Mouse (Mus musculus) E14TG2a.4 (cell line): Measurements from ENCODE around the gene Nbas.

ENCODE experiments used
- H3K27me3 ChIP-seq: 2 replicates; pipeline ENCODE4 v1.6.1; 2014; ENCODE audit warnings: low read length, control low read depth; ENCODE audit not compliant: insufficient read depth
- H3K36me3 ChIP-seq: 2 replicates; pipeline ENCODE4 v1.6.1; 2014; ENCODE audit warnings: low read length, control low read depth; ENCODE audit not compliant: insufficient read depth
- H3K4me1 ChIP-seq: replicated peaks from 2 replicates; pipeline ENCODE4 v1.6.1; 2014; ENCODE audit warnings: low read depth, low read length, control low read depth
- H3K4me3 ChIP-seq: replicated peaks from 2 replicates; pipeline ENCODE4 v1.5.1; 2014; ENCODE audit warnings: mild to moderate bottlenecking, low read length
- H3K9me3 ChIP-seq: 2 replicates; pipeline ENCODE4 v1.6.1; 2014; ENCODE audit warnings: low read length, control low read depth
- CTCF ChIP-seq: conservative IDR thresholded peaks from 2 replicates; pipeline ENCODE4 v1.5.1; 2014; ENCODE audit warnings: low read length
- NANOG ChIP-seq: IDR thresholded peaks from 2 replicates; pipeline ENCODE4 v1.6.1; 2014; ENCODE audit warnings: borderline replicate concordance, low read length, mixed read lengths
- POU5F1 ChIP-seq: IDR thresholded peaks from 2 replicates; pipeline ENCODE4 v1.6.1; 2014; ENCODE audit warnings: low read length, borderline replicate concordance

Gene Nbas

DNA sequence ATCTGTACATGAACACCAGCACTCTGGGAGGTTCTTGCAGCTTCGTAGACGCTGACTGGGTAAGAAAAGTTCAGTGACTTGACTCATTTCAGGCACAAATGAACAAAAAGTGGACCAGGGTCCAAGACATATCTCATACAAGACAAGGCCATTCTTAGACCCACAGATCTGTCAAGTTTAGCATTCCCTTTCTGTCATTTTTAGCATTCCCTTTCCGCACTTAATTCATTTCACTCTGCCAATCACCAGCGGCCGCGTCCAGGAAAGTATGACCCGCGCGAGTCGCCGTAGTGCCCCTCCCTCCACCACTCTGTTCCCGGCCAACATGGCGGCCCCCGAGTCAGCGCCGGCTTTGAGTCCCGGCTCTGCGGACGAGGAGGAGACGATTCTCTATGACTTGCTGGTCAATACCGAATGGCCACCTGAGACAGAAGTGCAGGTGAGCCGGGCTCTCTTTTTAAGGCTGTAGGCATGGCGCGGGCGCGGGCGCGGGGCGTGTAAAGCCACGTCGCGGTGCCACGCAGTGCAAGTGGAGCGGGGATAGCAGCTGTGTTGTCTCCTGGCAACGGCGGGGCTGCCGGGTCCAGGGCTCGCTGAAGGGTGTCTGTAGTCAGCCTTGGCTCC, at the start of gene Nbas:
Gene Nbas, plus strand, starts transcription at position 308 of the 624 bp plus-strand sequence.
- peak within 1 kb of the TSS; percentile 96 for H3K4me3 ChIP-seq
- H3K36me3 ChIP-seq = no peaks in the 10 kb centered on the region
- peaks cover 1% of the 10 kb centered on the region; the same call in 1 of the 2 replicates for H3K27me3 ChIP-seq
- no peak for TF ChIP-seq POU5F1
- TF ChIP-seq CTCF = no peak
- TF ChIP-seq NANOG = no peak
- H3K9me3 ChIP-seq = no peaks in the 10 kb centered on the region
- H3K4me1 ChIP-seq = peaks cover 17% of the 10 kb centered on the region

DNA sequence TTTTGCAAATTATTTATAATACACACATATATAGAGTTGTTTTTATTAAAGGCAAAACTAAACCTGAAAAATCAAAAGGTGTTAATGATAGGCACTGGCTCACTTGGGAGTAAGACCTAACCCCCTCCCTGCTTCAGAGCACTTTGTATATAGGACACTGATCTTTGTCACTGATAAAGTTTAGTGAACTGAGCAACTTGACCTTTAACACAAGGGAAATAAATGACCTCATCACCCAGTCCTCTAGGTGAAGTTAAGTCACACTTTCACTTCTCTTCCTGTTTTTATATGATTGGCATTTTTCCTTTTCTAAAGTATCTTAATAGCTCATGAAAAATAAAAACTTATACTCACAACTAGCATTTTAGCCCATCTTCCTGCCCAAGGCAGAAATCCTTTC, 26.5 kb upstream of the Nbas start:
- no peaks in the 10 kb centered on the region for H3K9me3 ChIP-seq
- TF ChIP-seq CTCF = no peak
- peaks cover 80% of the 10 kb centered on the region for H3K36me3 ChIP-seq
- H3K27me3 ChIP-seq = no peaks in the 10 kb centered on the region
- no peak overlapping the region for H3K4me3 ChIP-seq
- peaks cover 3% of the 10 kb centered on the region for H3K4me1 ChIP-seq

DNA sequence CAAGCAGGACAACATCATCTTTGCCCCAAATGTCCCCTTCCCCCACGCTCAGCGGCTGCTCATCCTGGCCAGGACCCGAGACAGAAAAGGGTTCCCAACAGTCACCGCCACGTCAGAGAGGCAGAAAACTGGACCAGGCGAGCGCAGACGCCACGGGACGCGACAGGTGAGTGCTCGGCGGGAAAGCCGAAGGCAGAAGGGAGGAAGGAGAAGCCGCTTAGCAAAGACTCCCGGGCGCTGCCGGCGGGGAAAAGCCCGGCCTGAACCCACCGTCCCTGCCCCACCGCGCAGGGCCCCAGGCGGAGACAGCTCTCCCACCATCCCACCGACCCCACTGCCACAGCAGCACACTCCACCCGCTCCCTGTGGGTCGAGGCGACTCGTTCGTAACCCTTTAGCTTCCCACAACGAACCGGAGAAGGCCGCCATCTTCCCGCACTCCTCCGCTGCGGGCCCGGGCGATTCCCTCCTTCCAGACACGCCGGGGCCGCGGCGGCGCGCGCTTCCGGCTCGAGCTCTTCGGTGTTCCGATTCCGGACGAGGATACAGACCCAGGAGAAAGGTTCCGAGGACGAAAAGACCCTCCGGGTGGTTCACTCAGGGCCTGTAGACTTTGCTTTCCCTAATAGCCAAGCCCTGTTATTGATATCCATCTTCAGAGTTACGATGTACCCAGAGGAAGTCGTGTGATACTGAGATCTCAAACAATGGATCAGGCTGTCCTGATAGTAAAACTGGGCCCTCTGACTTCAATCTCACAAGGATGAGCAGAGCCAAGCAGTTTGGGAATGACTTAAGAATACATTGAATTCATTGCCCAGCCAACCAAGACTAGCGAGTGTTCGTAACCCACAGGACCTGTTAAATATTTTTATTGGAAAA, 20.0 kb upstream of the Nbas start, which contains the start of gene Ddx1:
Gene Ddx1, minus strand, starts transcription at position 523 of the 882 bp plus-strand sequence.
- H3K36me3 ChIP-seq = peaks cover 25% of the 10 kb centered on the region
- peak within 1 kb of the TSS; percentile 96 for H3K4me3 ChIP-seq
- no peaks in the 10 kb centered on the region for H3K9me3 ChIP-seq
- 0 out of 2 replicates have a peak, but pooled peaks cover 4% of the 10 kb centered on the region for H3K27me3 ChIP-seq
- H3K4me1 ChIP-seq = peaks cover 15% of the 10 kb centered on the region
- TF ChIP-seq CTCF (no peak), POU5F1 (no peak), NANOG (no peak)

DNA sequence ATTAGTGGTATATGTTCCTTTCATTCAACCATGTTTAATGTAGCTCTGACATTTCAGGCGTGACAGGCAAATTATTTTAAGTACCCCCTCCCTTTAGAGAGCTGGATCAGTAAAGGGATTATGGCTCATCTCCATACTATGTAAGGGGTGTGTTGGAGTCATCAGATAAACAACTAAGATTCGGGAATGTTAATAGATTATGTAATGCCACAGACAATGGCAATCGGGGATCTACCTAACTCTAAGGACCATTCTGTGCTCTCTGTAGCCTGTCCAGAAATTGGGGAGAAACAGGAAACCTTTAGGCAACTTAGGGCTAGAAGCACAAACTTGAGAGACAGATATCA, 19.4 kb upstream of the Nbas start:
- Histone ChIP-seq H3K4me3 (peak overlapping the region; percentile 96), H3K36me3 (peaks cover 19% of the 10 kb centered on the region)
- TF ChIP-seq POU5F1 (no peak), CTCF (no peak), NANOG (no peak)

DNA sequence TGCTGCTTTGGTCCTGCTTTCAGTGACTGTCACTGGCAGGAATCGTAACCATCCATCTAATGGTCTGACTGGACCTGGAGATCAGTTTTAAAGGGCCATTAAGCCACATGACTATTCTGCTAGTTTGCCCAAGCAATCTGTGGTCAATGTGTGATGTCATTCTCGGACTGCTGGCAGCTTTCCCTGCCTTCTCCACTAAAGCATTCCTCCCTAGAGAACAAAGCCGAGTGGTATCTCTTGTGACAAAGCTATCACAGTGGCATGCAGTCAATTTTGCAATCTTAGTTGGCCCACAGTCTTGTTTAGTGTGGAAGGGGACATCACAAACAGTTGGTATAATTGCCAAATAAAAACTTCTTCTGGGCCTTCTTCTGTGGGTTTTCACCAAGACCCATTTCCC, 13.9 kb upstream of the Nbas start:
- peaks cover 3% of the 10 kb centered on the region; the same call in 1 of the 2 replicates for H3K4me1 ChIP-seq
- H3K4me3 ChIP-seq = no peak overlapping the region
- TF ChIP-seq POU5F1 (no peak), CTCF (no peak), NANOG (no peak)
- no peaks in the 10 kb centered on the region for H3K9me3 ChIP-seq
- H3K36me3 ChIP-seq = no peaks in the 10 kb centered on the region
- H3K27me3 ChIP-seq = peaks cover 15% of the 10 kb centered on the region

More for the DNA sequence above, 19.4 kb upstream of the Nbas start:
- 0 out of 2 replicates have a peak, but pooled peaks cover 5% of the 10 kb centered on the region for H3K27me3 ChIP-seq
- H3K9me3 ChIP-seq = no peaks in the 10 kb centered on the region
- H3K4me1 ChIP-seq = peaks cover 15% of the 10 kb centered on the region

DNA sequence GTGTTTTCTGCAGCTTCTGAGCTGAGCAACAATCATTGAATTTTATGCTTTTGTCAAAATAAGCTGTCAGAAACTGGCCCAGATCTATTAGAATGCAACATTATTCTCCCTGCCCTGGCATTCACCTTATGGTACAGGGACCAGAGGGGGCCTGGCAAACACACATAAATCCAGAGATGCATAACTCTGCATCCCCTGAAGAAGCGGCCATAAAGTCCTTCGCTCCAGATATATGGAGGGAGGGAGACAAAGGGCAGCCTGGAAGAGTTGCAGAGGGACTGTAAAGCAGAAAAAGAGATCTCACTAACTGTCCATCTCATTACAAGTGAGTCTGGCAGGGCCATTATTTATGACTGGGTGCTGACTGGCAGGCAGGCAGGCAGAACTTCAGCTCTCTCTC, 13.2 kb upstream of the Nbas start:
- H3K9me3 ChIP-seq = no peaks in the 10 kb centered on the region
- peaks cover 3% of the 10 kb centered on the region; the same call in 1 of the 2 replicates for H3K4me1 ChIP-seq
- H3K36me3 ChIP-seq = no peaks in the 10 kb centered on the region
- H3K4me3 ChIP-seq = no peak overlapping the region
- H3K27me3 ChIP-seq = peaks cover 15% of the 10 kb centered on the region
- no peak for TF ChIP-seq NANOG
- no peak for TF ChIP-seq POU5F1
- no peak for TF ChIP-seq CTCF

DNA sequence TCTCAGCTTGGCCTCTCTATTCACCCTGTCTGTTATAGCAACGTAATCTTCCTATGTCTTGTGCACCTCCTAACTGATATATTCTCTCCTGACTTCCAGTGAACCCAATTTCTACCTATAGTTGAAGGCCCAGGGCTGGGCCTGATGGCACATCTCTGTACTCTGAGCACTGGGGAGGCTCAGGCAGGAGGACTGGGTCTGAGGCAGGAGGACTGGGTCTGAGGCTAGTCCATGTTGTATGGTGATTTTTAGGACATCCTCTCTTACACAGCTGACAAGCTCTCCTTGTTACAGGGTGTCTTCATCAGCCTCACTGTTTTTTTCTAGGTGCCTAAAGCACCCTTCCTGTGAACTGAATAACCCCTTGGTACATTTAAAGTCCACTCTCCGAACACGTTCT, 521 bp upstream of the Nbas start:
- no peaks in the 10 kb centered on the region for H3K36me3 ChIP-seq
- no peak for TF ChIP-seq CTCF
- no peak for TF ChIP-seq NANOG
- peak overlapping the region; percentile 96 for H3K4me3 ChIP-seq
- H3K4me1 ChIP-seq = peaks cover 17% of the 10 kb centered on the region
- H3K27me3 ChIP-seq = peaks cover 2% of the 10 kb centered on the region; the same call in 1 of the 2 replicates
- no peaks in the 10 kb centered on the region for H3K9me3 ChIP-seq

DNA sequence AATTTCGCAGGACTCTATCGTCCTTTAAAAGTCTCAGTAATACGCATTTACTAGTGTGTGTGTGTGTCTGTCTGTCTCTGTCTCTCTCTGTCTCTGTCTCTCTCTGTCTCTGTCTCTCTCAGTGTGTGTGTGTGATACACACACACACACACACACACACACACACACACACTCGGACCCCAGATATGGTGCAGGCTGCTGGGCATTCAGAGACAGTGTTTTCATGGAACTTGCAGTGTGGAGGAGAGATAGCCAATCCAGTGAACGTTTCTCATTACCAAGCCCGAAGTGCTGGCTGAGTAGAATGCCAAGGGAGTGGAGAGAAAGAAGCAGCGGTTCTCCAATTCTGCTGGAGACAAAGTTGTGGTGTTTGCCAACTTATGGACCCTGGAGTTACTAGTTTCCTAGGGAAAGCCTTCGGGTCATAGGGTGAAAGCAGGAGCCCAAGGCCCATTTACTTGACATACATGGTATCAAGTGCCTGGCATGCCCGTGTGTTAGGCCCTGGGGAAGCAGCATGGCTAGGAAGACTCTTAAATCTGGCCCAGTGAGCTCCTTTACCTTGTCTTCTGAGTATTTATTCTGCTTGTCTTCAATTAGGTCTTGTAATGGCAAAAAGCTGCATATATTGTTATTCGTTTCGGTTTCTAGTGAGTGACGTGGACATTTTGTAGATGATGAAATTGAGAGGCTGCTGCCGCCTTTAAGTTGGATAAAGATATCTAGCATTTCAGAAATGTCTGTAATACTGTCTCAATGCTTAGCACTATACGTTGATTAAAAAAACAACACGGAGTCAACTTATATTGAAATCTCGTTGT, 847 bp downstream of the Nbas start:
- H3K4me1 ChIP-seq = peaks cover 17% of the 10 kb centered on the region
- no peaks in the 10 kb centered on the region for H3K9me3 ChIP-seq

More for the DNA sequence above, 847 bp downstream of the Nbas start:
- Histone ChIP-seq H3K27me3 (no peaks in the 10 kb centered on the region), H3K4me3 (peak overlapping the region; percentile 96), H3K36me3 (peaks cover 4% of the 10 kb centered on the region; the same call in 1 of the 2 replicates)
- TF ChIP-seq CTCF = no peak
- no peak for TF ChIP-seq NANOG
- TF ChIP-seq POU5F1 = no peak
